Mouse (Mus musculus): ENCODE results near the gene Gusb.

GRCm38 (mm10) chr5:130046100-130046499 lies 43.3 kb upstream of the Gusb start:
- TF ChIP-seq POLR2A (IDR thresholded peaks at IDR 0.05; ENCODE audit: low read depth, low read length) (no peak), CTCF (IDR thresholded peaks at IDR 0.05; ENCODE audit: extremely low read depth, insufficient read depth, insufficient read length, insufficient replicate concordance) (no peak)

Measured in spleen, adult 2 months (tissue).